Mouse (Mus musculus): ENCODE data around the gene Olfr1128.
"Not testable (repeated sequence)": the region's sequence is repeated elsewhere in the genome, so short reads cannot be mapped to it uniquely, and the experiment has no call there.

GRCm38 (mm10) chr2:87525899-87526616, 19.3 kb downstream of the Olfr1128 start:
- TF ChIP-seq CTCF (conservative IDR thresholded peaks at IDR 0.05; ENCODE audit: low read length); POU5F1 (IDR thresholded peaks at IDR 0.05; ENCODE audit: borderline replicate concordance, low read length); NANOG (IDR thresholded peaks at IDR 0.05; ENCODE audit: borderline replicate concordance, low read length): not testable (repeated sequence)

Measured in E14TG2a.4 (cell line).